Comparison of ENCODE assay signal across 9 mouse cellular contexts in genomic region chr7:19755851-19756786, GRCm38 (mm10). TPM values are rescaled to one million over a fixed set of nuclear protein-coding genes. Genes with fewer than 3 reads are reported as not detected.
DNase-seq lines count a peak whose midpoint lies in the region; ATAC-seq and TF ChIP-seq lines count a peak whose summit lies in the region.
"Had no signal": no experiment of that assay in that cellular context is flagged by ENCODE, and none has a peak within 500 bp of the region (broad histone marks: within the 10 kb centered on the region; RNA-seq: fewer than 3 reads in every experiment).

No protein-coding gene starts in this region.

- peak overlapping the region; percentile 94 for H3K27ac ChIP-seq in heart, embryonic 16.5 days (ENCODE audit: low read length)
- no peak overlapping the region; the same call in 1 of the 2 replicates for H3K27ac ChIP-seq in limb, embryonic 13.5 days
- H3K27ac ChIP-seq in cerebellum, adult 2 months (ENCODE audit: insufficient read depth, low read length): no peak overlapping the region
- H3K27ac ChIP-seq in forebrain, embryonic 16.5 days (ENCODE audit: low read length): no peak overlapping the region

- WGBS in heart, embryonic 16.5 days: 15% methylated on average over 19 of the region's 24 CpGs
- 81% methylated on average over 23 of the region's 24 CpGs for WGBS in limb, embryonic 13.5 days
- 60% methylated on average over 24 of the region's 24 CpGs for WGBS in cerebellum, adult 2 months
- 81% methylated on average over 22 of the region's 24 CpGs for WGBS in forebrain, embryonic 16.5 days

- H3K36me3 ChIP-seq in E14TG2a.4 (ENCODE audit: insufficient read depth, low read length): peaks cover 41% of the 10 kb centered on the region
- H3K36me3 ChIP-seq in heart, embryonic 16.5 days (ENCODE audit: control insufficient read depth, insufficient read depth): peaks cover 17% of the 10 kb centered on the region
- peaks cover 24% of the 10 kb centered on the region for H3K36me3 ChIP-seq in limb, embryonic 13.5 days
- H3K36me3 ChIP-seq in forebrain, embryonic 16.5 days (ENCODE audit: control insufficient read depth, insufficient read depth): no peaks in the 10 kb centered on the region

- peak overlapping the region; percentile 60 for H3K9ac ChIP-seq in heart, embryonic 16.5 days (ENCODE audit: low read length)
- H3K9ac ChIP-seq in limb, embryonic 13.5 days: 0 out of 2 replicates have a peak overlapping the region, but pooled peaks have one; percentile 8
- H3K9ac ChIP-seq in forebrain, embryonic 16.5 days (replicated peaks; ENCODE audit: low read depth, low read length): no peak overlapping the region

- no peaks in the 10 kb centered on the region for H3K27me3 ChIP-seq in E14TG2a.4 (ENCODE audit: insufficient read depth, low read length)
- H3K27me3 ChIP-seq in heart, embryonic 16.5 days (ENCODE audit: control insufficient read depth, insufficient read depth, low read length): no peaks in the 10 kb centered on the region
- H3K27me3 ChIP-seq in limb, embryonic 13.5 days: no peaks in the 10 kb centered on the region
- H3K27me3 ChIP-seq in cerebellum, adult 2 months (ENCODE audit: control insufficient read depth, insufficient read depth, low read length): no peaks in the 10 kb centered on the region
- no peaks in the 10 kb centered on the region for H3K27me3 ChIP-seq in forebrain, embryonic 16.5 days (replicated peaks; ENCODE audit: control insufficient read depth, insufficient read depth, low read length)

- no peak for TF ChIP-seq POLR2A in cerebellum, adult 2 months (IDR thresholded peaks at IDR 0.05; ENCODE audit: borderline replicate concordance, insufficient read depth, low read length)

- H3K9me3 ChIP-seq in E14TG2a.4 (ENCODE audit: low read length): peaks cover 3% of the 10 kb centered on the region; the same call in 1 of the 2 replicates
- no peaks in the 10 kb centered on the region for H3K9me3 ChIP-seq in heart, embryonic 16.5 days (replicated peaks; ENCODE audit: control insufficient read depth, low read length)
- H3K9me3 ChIP-seq in limb, embryonic 13.5 days: no peaks in the 10 kb centered on the region
- H3K9me3 ChIP-seq in forebrain, embryonic 16.5 days (ENCODE audit: control insufficient read depth, low read length): no peaks in the 10 kb centered on the region

- peak; percentile 92 for ATAC-seq in heart, embryonic 16.5 days (replicated peaks; ENCODE audit: extremely low read depth, insufficient read depth, low FRiP score)
- ATAC-seq in limb, embryonic 13.5 days (ENCODE audit: low FRiP score, low read depth): no peak
- ATAC-seq in forebrain, embryonic 16.5 days: no peak

- peaks cover 81% of the 10 kb centered on the region for H3K4me1 ChIP-seq in E14TG2a.4 (replicated peaks; ENCODE audit: low read depth, low read length)
- H3K4me1 ChIP-seq in heart, embryonic 16.5 days (ENCODE audit: control insufficient read depth, insufficient read depth, low read length): peaks cover 62% of the 10 kb centered on the region
- H3K4me1 ChIP-seq in limb, embryonic 13.5 days: no peaks in the 10 kb centered on the region
- no peaks in the 10 kb centered on the region for H3K4me1 ChIP-seq in cerebellum, adult 2 months (ENCODE audit: control insufficient read depth, insufficient read depth, low read length)
- no peaks in the 10 kb centered on the region for H3K4me1 ChIP-seq in forebrain, embryonic 16.5 days (replicated peaks; ENCODE audit: control insufficient read depth, insufficient read depth, low read length)

- peak overlapping the region; percentile 28 for H3K4me2 ChIP-seq in heart, embryonic 16.5 days (ENCODE audit: low read depth, low read length)
- H3K4me2 ChIP-seq in limb, embryonic 13.5 days (replicated peaks): no peak overlapping the region
- H3K4me2 ChIP-seq in forebrain, embryonic 16.5 days (ENCODE audit: low read length): no peak overlapping the region

- DNase-seq in adrenal gland, postnatal 14 days: peak; percentile 77
- no peak for DNase-seq in cerebellum, adult 9-11 months
- no peak for DNase-seq in cerebellum, adult 2 months
- no peak for DNase-seq in cerebellum, adult 11-12 months

- peak overlapping the region; percentile 29; the same call in 1 of the 2 replicates for H3K4me3 ChIP-seq in E14TG2a.4 (replicated peaks; ENCODE audit: low read length)
- H3K4me3 ChIP-seq in heart, embryonic 16.5 days (ENCODE audit: low read length): peak overlapping the region; percentile 4
- no peak overlapping the region for H3K4me3 ChIP-seq in limb, embryonic 13.5 days
- H3K4me3 ChIP-seq in cerebellum, adult 2 months (replicated peaks; ENCODE audit: insufficient read depth, low read depth, low read length): no peak overlapping the region
- no peak overlapping the region for H3K4me3 ChIP-seq in forebrain, embryonic 16.5 days (replicated peaks; ENCODE audit: low read length)

- no peak for TF ChIP-seq CTCF in E14TG2a.4 (conservative IDR thresholded peaks at IDR 0.05; ENCODE audit: low read length)
- TF ChIP-seq CTCF in cerebellum, adult 2 months (IDR thresholded peaks at IDR 0.05; ENCODE audit: borderline replicate concordance, insufficient read depth, low read depth, low read length): no peak

RNA-seq across cellular contexts. Expression of gene Nectin2, which starts 5.8 kb away (rescaled TPM):
- total RNA-seq in adrenal gland, postnatal 14 days (2021): 90.1 and 94.7 TPM in 2 replicates
- polyA plus RNA-seq in heart, embryonic 16.5 days (2015; fragmentation: Nextera tagmentation; extraction: Ambion mirVana): 63.5 and 76.8 TPM in 2 replicates
- 88.6 and 88.7 TPM in 2 replicates for polyA plus RNA-seq in limb, embryonic 13.5 days (2015; fragmentation: Nextera tagmentation; extraction: Ambion mirVana)
- 8.9 and 9.3 TPM in 2 replicates for polyA plus RNA-seq in cerebellum, adult 2 months (2012; rRNA removed)
- polyA plus RNA-seq in forebrain, embryonic 16.5 days (2015; fragmentation: Nextera tagmentation; extraction: Ambion mirVana): 42.3 and 48.4 TPM in 2 replicates

RNA-seq across cellular contexts. Expression of gene Bcam, which starts 14.7 kb away (rescaled TPM):
- total RNA-seq in adrenal gland, postnatal 14 days (2021): 59.8 and 70.8 TPM in 2 replicates
- polyA plus RNA-seq in heart, embryonic 16.5 days (2015; fragmentation: Nextera tagmentation; extraction: Ambion mirVana): 413 and 444 TPM in 2 replicates
- 69.0 and 72.7 TPM in 2 replicates for polyA plus RNA-seq in limb, embryonic 13.5 days (2015; fragmentation: Nextera tagmentation; extraction: Ambion mirVana)
- 24.7 and 25.3 TPM in 2 replicates for polyA plus RNA-seq in cerebellum, adult 2 months (2012; rRNA removed)
- 7.9 and 8.8 TPM in 2 replicates for polyA plus RNA-seq in forebrain, embryonic 16.5 days (2015; fragmentation: Nextera tagmentation; extraction: Ambion mirVana)

RNA-seq across cellular contexts. Expression of gene Cblc, which starts 40.5 kb away (rescaled TPM):
- total RNA-seq in adrenal gland, postnatal 14 days (2021): 1.4 TPM in 1 of 2 replicates, not detected in the other
- polyA plus RNA-seq in heart, embryonic 16.5 days (2015; fragmentation: Nextera tagmentation; extraction: Ambion mirVana): 1.2 and 2.0 TPM in 2 replicates
- 4.2 and 4.9 TPM in 2 replicates for polyA plus RNA-seq in limb, embryonic 13.5 days (2015; fragmentation: Nextera tagmentation; extraction: Ambion mirVana)
- polyA plus RNA-seq in cerebellum, adult 2 months (2012; rRNA removed): not detected in 2 replicates
- not detected in 2 replicates for polyA plus RNA-seq in forebrain, embryonic 16.5 days (2015; fragmentation: Nextera tagmentation; extraction: Ambion mirVana)
- total RNA-seq: left cerebral cortex, postnatal 10 days had no signal

RNA-seq across cellular contexts. Expression of gene Tomm40, which starts 40.9 kb away (rescaled TPM):
- 136 and 145 TPM in 2 replicates for total RNA-seq in adrenal gland, postnatal 14 days (2021)
- polyA plus RNA-seq in heart, embryonic 16.5 days (2015; fragmentation: Nextera tagmentation; extraction: Ambion mirVana): 146 and 158 TPM in 2 replicates
- 126 and 133 TPM in 2 replicates for polyA plus RNA-seq in limb, embryonic 13.5 days (2015; fragmentation: Nextera tagmentation; extraction: Ambion mirVana)
- polyA plus RNA-seq in cerebellum, adult 2 months (2012; rRNA removed): 125 TPM in 2 replicates
- polyA plus RNA-seq in forebrain, embryonic 16.5 days (2015; fragmentation: Nextera tagmentation; extraction: Ambion mirVana): 109 TPM in 2 replicates

RNA-seq across cellular contexts. Expression of gene Apoe, which starts 57.1 kb away (rescaled TPM):
- total RNA-seq in adrenal gland, postnatal 14 days (2021): 972 and 3,675 TPM in 2 replicates
- polyA plus RNA-seq in heart, embryonic 16.5 days (2015; fragmentation: Nextera tagmentation; extraction: Ambion mirVana): 588 and 662 TPM in 2 replicates
- 236 and 241 TPM in 2 replicates for polyA plus RNA-seq in limb, embryonic 13.5 days (2015; fragmentation: Nextera tagmentation; extraction: Ambion mirVana)
- 2,800 and 2,936 TPM in 2 replicates for polyA plus RNA-seq in cerebellum, adult 2 months (2012; rRNA removed)
- 269 and 326 TPM in 2 replicates for polyA plus RNA-seq in forebrain, embryonic 16.5 days (2015; fragmentation: Nextera tagmentation; extraction: Ambion mirVana)

Comparison
In these comparisons a context has a peak if more than half of its experiments do, and no peak if none do; other contexts are left out.
1. H3K4me3 ChIP-seq: peak in E14TG2a.4 (single experiment) and heart, embryonic 16.5 days (single experiment); none in limb, embryonic 13.5 days (single experiment), cerebellum, adult 2 months (single experiment) and forebrain, embryonic 16.5 days (single experiment).